Mouse (Mus musculus) liver, adult (tissue): ENCODE measurements at regions not wholly inside any gene's neighbourhood (a gene's known extent, or its start where the extent isn't known, plus 50 kb on each side); places are given as distances from the start of the nearest gene placed in this dataset.

ENCODE experiments used
- GATA4 ChIP-seq: IDR thresholded peaks from 2 replicates; pipeline ENCODE4 v1.6.1; 2014; ENCODE audit warnings: mild to moderate bottlenecking, low read length; ENCODE audit not compliant: insufficient replicate concordance

- TF ChIP-seq GATA4 = no peak
Measured at GRCm38 (mm10) chr15:85634322-85635141, 52.3 kb upstream of the Wnt7b start.

GRCm38 (mm10) chr15:85635425-85635824 is 53.2 kb upstream of the Wnt7b start:
- no peak for TF ChIP-seq GATA4

GRCm38 (mm10) chr15:85639566-85639965 is 57.3 kb upstream of the Wnt7b start:
- no peak for TF ChIP-seq GATA4

- no peak for TF ChIP-seq GATA4
Measured at GRCm38 (mm10) chr15:85641120-85642080, 59.1 kb upstream of the Wnt7b start.

DNA sequence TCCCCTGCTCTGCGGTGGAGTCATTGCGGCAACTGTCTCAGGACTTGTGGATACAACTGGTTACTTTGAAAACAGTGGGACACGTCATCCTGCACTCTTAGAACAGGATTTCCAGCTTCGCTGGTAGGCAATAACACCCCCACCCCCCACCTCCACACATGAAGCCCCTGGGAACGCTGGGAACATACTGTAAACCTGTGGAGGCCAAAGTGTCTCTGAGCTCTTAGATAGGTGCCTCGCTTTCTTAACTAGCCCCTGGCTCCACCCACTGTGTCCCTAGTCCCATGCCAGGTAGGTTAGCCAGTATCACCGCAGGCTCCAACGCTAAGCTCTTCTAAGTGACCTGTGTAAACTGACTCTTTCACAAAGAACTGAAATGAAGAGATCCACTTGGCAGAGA is 63.1 kb upstream of the Wnt7b start:
- no peak for TF ChIP-seq GATA4

GRCm38 (mm10) chr15:85645971-85646638 is 63.8 kb upstream of the Wnt7b start:
- TF ChIP-seq GATA4 = no peak

- TF ChIP-seq GATA4 = no peak
Measured at GRCm38 (mm10) chr15:85646639-85647277, 64.5 kb upstream of the Wnt7b start.

DNA sequence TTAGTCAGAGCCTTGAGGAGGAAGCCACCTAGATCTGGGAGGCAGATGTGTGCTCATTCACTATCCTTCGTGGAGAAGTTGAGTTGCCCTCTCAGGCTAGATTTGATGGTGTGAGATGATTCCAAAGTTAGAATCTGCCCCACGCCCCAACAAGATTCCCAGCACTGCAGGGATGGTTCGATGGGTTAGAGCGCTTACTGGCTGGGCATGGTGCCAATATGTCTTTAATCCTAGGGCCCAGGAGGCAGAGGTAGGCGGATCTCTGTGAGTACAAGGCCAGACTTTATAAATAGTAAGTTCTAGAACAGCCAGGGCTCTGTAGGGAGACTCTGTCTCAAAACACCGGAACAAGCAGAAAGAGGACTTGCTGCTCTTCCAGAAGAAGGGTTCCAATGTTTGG is 65.3 kb upstream of the Wnt7b start:
- no peak for TF ChIP-seq GATA4

GRCm38 (mm10) chr15:85650241-85650640 is 68.0 kb upstream of the Wnt7b start:
- TF ChIP-seq GATA4 = no peak

GRCm38 (mm10) chr15:85651718-85652420 is 69.6 kb upstream of the Wnt7b start:
- TF ChIP-seq GATA4 = no peak

GRCm38 (mm10) chr15:85652431-85652830 is 70.2 kb upstream of the Wnt7b start:
- TF ChIP-seq GATA4 = no peak

- TF ChIP-seq GATA4 = no peak
Measured at GRCm38 (mm10) chr15:85652871-85653337, 70.6 kb upstream of the Wnt7b start.

GRCm38 (mm10) chr15:85653421-85654401 is 71.4 kb upstream of the Wnt7b start:
- TF ChIP-seq GATA4 = no peak; the same call in 1 of the 2 replicates
